In genomic region chr17:51262404-51262803, GRCm38 (mm10) we compare ENCODE assay signal across 27 mouse cellular contexts.
"Had no signal": no experiment of that assay in that cellular context is flagged by ENCODE, and none has a peak within 500 bp of the region (broad histone marks: within the 10 kb centered on the region; RNA-seq: fewer than 3 reads in every experiment).

No protein-coding gene starts in this region.

- H3K9me3 ChIP-seq: heart, embryonic 10.5 days; heart, embryonic 12.5 days; hindbrain, embryonic 10.5 days; intestine, embryonic 15.5 days; kidney, embryonic 15.5 days; limb, embryonic 10.5 days; limb, embryonic 12.5 days; liver, embryonic 13.5 days had no signal

- H3K27ac ChIP-seq: gastrocnemius, adult 2 months; heart, embryonic 10.5 days; hindbrain, embryonic 10.5 days; hindbrain, embryonic 12.5 days; hindbrain, embryonic 14.5 days; intestine, embryonic 15.5 days; kidney, embryonic 15.5 days; kidney, postnatal 0 days; left cerebral cortex, adult 2 months; limb, embryonic 10.5 days; limb, embryonic 12.5 days; liver, embryonic 13.5 days had no signal

- H3K9ac ChIP-seq: heart, embryonic 12.5 days; hindbrain, embryonic 12.5 days; hindbrain, embryonic 14.5 days; intestine, embryonic 15.5 days; kidney, embryonic 15.5 days; limb, embryonic 12.5 days; liver, embryonic 13.5 days had no signal

- H3K4me2 ChIP-seq: heart, embryonic 12.5 days; hindbrain, embryonic 12.5 days; hindbrain, embryonic 14.5 days; intestine, embryonic 15.5 days; kidney, embryonic 15.5 days; limb, embryonic 12.5 days; liver, embryonic 11.5 days; liver, embryonic 13.5 days had no signal

- H3K27me3 ChIP-seq: heart, embryonic 12.5 days; hindbrain, embryonic 12.5 days; intestine, embryonic 15.5 days; kidney, embryonic 15.5 days; limb, embryonic 12.5 days; liver, embryonic 13.5 days had no signal

- DNase-seq: gastrocnemius, adult 2 months; gastrocnemius, postnatal 10 days; gastrocnemius, postnatal 25 days; heart, adult 18-20 months; heart, postnatal 10 days; heart, postnatal 4 days; kidney, adult 11 months; kidney, adult 2 months; kidney, adult 9 months; kidney, postnatal 14 days; kidney, postnatal 36 days; liver; liver, embryonic 13.5 days had no signal

- ATAC-seq: hindbrain, embryonic 16.5 days; inflammation-experienced regulatory T-cells, adult 6 months; intestine, embryonic 15.5 days had no signal

- H3K4me1 ChIP-seq: heart, embryonic 10.5 days; heart, embryonic 12.5 days; hindbrain, embryonic 12.5 days; intestine, embryonic 15.5 days; kidney, embryonic 15.5 days; limb, embryonic 10.5 days; liver, embryonic 13.5 days had no signal

- H3K4me3 ChIP-seq: gastrocnemius, adult 2 months; heart, embryonic 10.5 days; heart, embryonic 12.5 days; hindbrain, embryonic 10.5 days; hindbrain, embryonic 12.5 days; intestine, embryonic 15.5 days; kidney, embryonic 15.5 days; left cerebral cortex, adult 2 months; limb, embryonic 10.5 days; limb, embryonic 12.5 days; liver, embryonic 13.5 days had no signal

- H3K36me3 ChIP-seq: heart, embryonic 10.5 days; heart, embryonic 12.5 days; hindbrain, embryonic 10.5 days; hindbrain, embryonic 12.5 days; intestine, embryonic 15.5 days; kidney, embryonic 15.5 days; limb, embryonic 10.5 days; limb, embryonic 12.5 days; liver, embryonic 13.5 days had no signal
